Mouse (Mus musculus): ENCODE data around the gene Prkaca. TPM values are rescaled to one million over a fixed set of nuclear protein-coding genes. Genes with fewer than 3 reads are reported as not detected.

The Prkaca gene
- total and polyA plus RNA-seq, 2 experiments, result 23.0 to 47.8 TPM

- no peak overlapping the region for H3K9ac ChIP-seq (ENCODE audit: low read depth, low read length)
- WGBS, result 35% methylated on average over 4 of the region's 4 CpGs
- TF ChIP-seq POLR2A (IDR thresholded peaks at IDR 0.05; ENCODE audit: extremely low read depth, insufficient read depth, low read length), result no peak
- no peak for TF ChIP-seq CTCF (IDR thresholded peaks at IDR 0.05; ENCODE audit: low read depth, low read length)
- H3K4me3 ChIP-seq (ENCODE audit: insufficient read depth, low read depth, low read length), result no peak overlapping the region
- peak; percentile 83 for DNase-seq (ENCODE audit: extremely low read depth, low read depth, low spot score)
- H3K79me2 ChIP-seq (ENCODE audit: control insufficient read depth, insufficient read depth, low read length), result peaks cover 16% of the 10 kb centered on the region; the same call in 1 of the 2 replicates
- peak overlapping the region; percentile 91 for H3K27ac ChIP-seq (replicated peaks; ENCODE audit: insufficient read depth, low read depth, low read length)
- H3K27me3 ChIP-seq (ENCODE audit: control insufficient read depth, insufficient read depth, low read length), result no peaks in the 10 kb centered on the region
- peaks cover 17% of the 10 kb centered on the region for H3K4me1 ChIP-seq (ENCODE audit: control insufficient read depth, insufficient read depth, low read length)
- no peaks in the 10 kb centered on the region for H3K36me3 ChIP-seq (ENCODE audit: control insufficient read depth, insufficient read depth, low read length)
Measured at GRCm38 (mm10) chr8:83971121-83971520, 1.7 kb upstream of the Prkaca start.

- Histone ChIP-seq H3K79me2 (ENCODE audit: control insufficient read depth, insufficient read depth, low read length) (peaks cover 20% of the 10 kb centered on the region; the same call in 1 of the 2 replicates), H3K27ac (replicated peaks; ENCODE audit: insufficient read depth, low read depth, low read length) (peak overlapping the region; percentile 91), H3K4me3 (ENCODE audit: insufficient read depth, low read depth, low read length) (no peak overlapping the region; the same call in 1 of the 2 replicates), H3K4me1 (ENCODE audit: control insufficient read depth, insufficient read depth, low read length) (peaks cover 20% of the 10 kb centered on the region), H3K36me3 (ENCODE audit: control insufficient read depth, insufficient read depth, low read length) (no peaks in the 10 kb centered on the region), H3K9ac (ENCODE audit: low read depth, low read length) (no peak overlapping the region; the same call in 1 of the 2 replicates), H3K27me3 (ENCODE audit: control insufficient read depth, insufficient read depth, low read length) (no peaks in the 10 kb centered on the region)
- TF ChIP-seq CTCF (IDR thresholded peaks at IDR 0.05; ENCODE audit: low read depth, low read length) (no peak), POLR2A (IDR thresholded peaks at IDR 0.05; ENCODE audit: extremely low read depth, insufficient read depth, low read length) (no peak)
- 58% methylated on average over 6 of the region's 6 CpGs for WGBS
- no peak for DNase-seq (ENCODE audit: extremely low read depth, low read depth, low spot score)
Measured at GRCm38 (mm10) chr8:83971661-83972060, 1.1 kb upstream of the Prkaca start.

GRCm38 (mm10) chr8:83973161-83974031, 603 bp downstream of the Prkaca start:
- WGBS, result 5% methylated on average over 37 of the region's 37 CpGs
- H3K36me3 ChIP-seq (ENCODE audit: control insufficient read depth, insufficient read depth, low read length), result no peaks in the 10 kb centered on the region
- no peak for TF ChIP-seq CTCF (IDR thresholded peaks at IDR 0.05; ENCODE audit: low read depth, low read length)
- no peak for TF ChIP-seq POLR2A (IDR thresholded peaks at IDR 0.05; ENCODE audit: extremely low read depth, insufficient read depth, low read length)
- H3K27ac ChIP-seq (replicated peaks; ENCODE audit: insufficient read depth, low read depth, low read length), result peak overlapping the region; percentile 57
- peak overlapping the region; percentile 84 for H3K4me3 ChIP-seq (ENCODE audit: insufficient read depth, low read depth, low read length)
- H3K4me1 ChIP-seq (ENCODE audit: control insufficient read depth, insufficient read depth, low read length), result peaks cover 27% of the 10 kb centered on the region
- no peak for DNase-seq (ENCODE audit: extremely low read depth, low read depth, low spot score)
- H3K9ac ChIP-seq (ENCODE audit: low read depth, low read length), result peak overlapping the region; percentile 98
- peaks cover 31% of the 10 kb centered on the region; the same call in 1 of the 2 replicates for H3K79me2 ChIP-seq (ENCODE audit: control insufficient read depth, insufficient read depth, low read length)
- H3K27me3 ChIP-seq (ENCODE audit: control insufficient read depth, insufficient read depth, low read length), result no peaks in the 10 kb centered on the region

- Histone ChIP-seq H3K27ac (replicated peaks; ENCODE audit: insufficient read depth, low read depth, low read length) (no peak overlapping the region), H3K4me3 (ENCODE audit: insufficient read depth, low read depth, low read length) (no peak overlapping the region), H3K4me1 (ENCODE audit: control insufficient read depth, insufficient read depth, low read length) (peaks cover 27% of the 10 kb centered on the region), H3K27me3 (ENCODE audit: control insufficient read depth, insufficient read depth, low read length) (no peaks in the 10 kb centered on the region), H3K36me3 (ENCODE audit: control insufficient read depth, insufficient read depth, low read length) (no peaks in the 10 kb centered on the region), H3K79me2 (ENCODE audit: control insufficient read depth, insufficient read depth, low read length) (peaks cover 32% of the 10 kb centered on the region; the same call in 1 of the 2 replicates), H3K9ac (ENCODE audit: low read depth, low read length) (no peak overlapping the region)
- no peak for DNase-seq (ENCODE audit: extremely low read depth, low read depth, low spot score)
- WGBS, result 92% methylated on average over 4 of the region's 4 CpGs
- TF ChIP-seq CTCF (IDR thresholded peaks at IDR 0.05; ENCODE audit: low read depth, low read length), result no peak
- no peak for TF ChIP-seq POLR2A (IDR thresholded peaks at IDR 0.05; ENCODE audit: extremely low read depth, insufficient read depth, low read length)
Measured at GRCm38 (mm10) chr8:83974521-83974920, 1.7 kb downstream of the Prkaca start.

- Histone ChIP-seq H3K79me2 (ENCODE audit: control insufficient read depth, insufficient read depth, low read length) (peaks cover 32% of the 10 kb centered on the region; the same call in 1 of the 2 replicates), H3K27ac (replicated peaks; ENCODE audit: insufficient read depth, low read depth, low read length) (no peak overlapping the region), H3K36me3 (ENCODE audit: control insufficient read depth, insufficient read depth, low read length) (peaks cover under 1% of the 10 kb centered on the region; the same call in 1 of the 2 replicates), H3K27me3 (ENCODE audit: control insufficient read depth, insufficient read depth, low read length) (no peaks in the 10 kb centered on the region), H3K4me3 (ENCODE audit: insufficient read depth, low read depth, low read length) (no peak overlapping the region), H3K9ac (ENCODE audit: low read depth, low read length) (no peak overlapping the region), H3K4me1 (ENCODE audit: control insufficient read depth, insufficient read depth, low read length) (peaks cover 24% of the 10 kb centered on the region)
- TF ChIP-seq POLR2A (IDR thresholded peaks at IDR 0.05; ENCODE audit: extremely low read depth, insufficient read depth, low read length) (no peak), CTCF (IDR thresholded peaks at IDR 0.05; ENCODE audit: low read depth, low read length) (peak; percentile 87)
- WGBS, result 47% methylated on average over 4 of the region's 4 CpGs
- peak; percentile 45 for DNase-seq (ENCODE audit: extremely low read depth, low read depth, low spot score)
Measured at GRCm38 (mm10) chr8:83976101-83976630, 3.4 kb downstream of the Prkaca start.
